Mouse (Mus musculus) heart, postnatal 0 days (tissue): ENCODE results near the gene Naaladl2.

Experiments used
- CTCF ChIP-seq: IDR thresholded peaks from 2 replicates; pipeline ENCODE4 v1.5.1; 2016; ENCODE audit warnings: antibody characterized with exemption, control low read depth, low read depth
- EP300 ChIP-seq: IDR thresholded peaks from 2 replicates; pipeline ENCODE4 v1.6.1; 2016; ENCODE audit warnings: antibody characterized with exemption, low read depth

DNA sequence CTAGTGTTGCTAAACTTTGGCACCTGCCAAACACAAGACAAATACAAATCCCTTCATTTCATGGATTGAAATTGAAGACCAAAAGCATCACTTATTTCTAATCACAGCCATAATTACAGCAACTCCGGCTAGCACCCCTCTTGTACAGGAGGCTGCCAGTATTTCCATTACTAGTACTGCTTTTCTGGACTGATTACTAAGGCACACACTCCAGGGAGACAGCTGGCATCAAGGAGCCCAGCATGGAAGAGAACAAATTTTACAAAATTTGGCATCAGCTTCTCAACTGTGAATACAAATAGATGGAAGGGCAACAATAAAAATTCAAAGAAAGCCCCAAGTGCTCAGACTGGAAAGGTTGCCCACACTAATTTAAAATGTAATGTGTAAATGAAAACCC lies 133.3 kb downstream of the Naaladl2 start:
- no peak for TF ChIP-seq CTCF
- no peak for TF ChIP-seq EP300
